Mouse (Mus musculus): ENCODE measurements around the gene Dolpp1. TPM values are rescaled to one million over a fixed set of nuclear protein-coding genes. Genes with fewer than 3 reads are reported as not detected.

The Dolpp1 gene
- polyA plus RNA-seq, 1 experiment from 2014 or later = 23.5 TPM

DNA sequence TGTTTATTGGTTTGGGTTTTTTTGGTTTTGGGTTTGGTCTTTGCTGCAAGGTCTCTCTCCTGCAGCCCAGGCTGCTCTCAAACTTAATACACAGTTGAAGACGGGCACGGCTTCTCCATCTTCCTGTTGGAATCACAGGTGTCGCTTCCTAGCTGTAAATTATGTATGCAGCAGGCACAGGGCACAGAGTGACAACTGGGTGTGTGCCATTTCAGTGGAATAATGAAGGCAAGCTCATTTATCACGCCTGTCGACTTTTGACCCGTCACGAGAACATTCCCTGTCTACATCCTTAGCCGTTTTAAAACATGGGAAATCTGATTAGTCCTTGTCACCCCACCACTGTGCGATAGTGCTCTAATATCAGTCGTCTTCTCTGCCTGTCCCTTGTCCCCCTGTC lies 31.4 kb upstream of the Dolpp1 start:
- 75% methylated on average over 10 of the region's 10 CpGs for WGBS (ENCODE audit: insufficient replicate concordance)
- no peaks in the 10 kb centered on the region for H3K36me3 ChIP-seq
- no peak overlapping the region for H3K27ac ChIP-seq
- H3K4me1 ChIP-seq = peaks cover 57% of the 10 kb centered on the region
- H3K9ac ChIP-seq = no peak overlapping the region
- H3K4me2 ChIP-seq = no peak overlapping the region
- no peaks in the 10 kb centered on the region for H3K27me3 ChIP-seq (replicated peaks)
- H3K9me3 ChIP-seq (replicated peaks) = 0 out of 2 replicates have a peak, but pooled peaks cover 4% of the 10 kb centered on the region
- H3K4me3 ChIP-seq = no peak overlapping the region
- ATAC-seq = no peak

DNA sequence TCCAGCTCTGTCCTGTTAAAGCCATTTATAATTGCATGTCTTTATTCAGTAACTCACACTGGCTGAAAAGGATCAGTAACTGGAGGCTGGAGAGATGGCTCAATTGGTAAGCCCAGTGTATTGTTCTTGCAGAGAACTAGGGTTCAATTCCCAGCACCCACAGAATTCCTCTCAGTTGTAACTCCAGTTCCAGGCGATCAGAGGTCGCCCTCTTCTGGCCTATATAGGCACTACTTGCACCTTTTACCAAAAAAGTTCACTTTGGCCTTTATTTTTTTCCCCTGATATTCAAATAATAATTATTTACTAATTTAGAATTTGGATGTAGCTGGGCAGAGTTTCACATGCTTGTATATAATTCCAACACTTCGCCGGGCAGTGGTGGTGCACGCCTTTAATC lies 29.2 kb upstream of the Dolpp1 start:
- WGBS (ENCODE audit: insufficient replicate concordance) = 67% methylated on average over 5 of the region's 5 CpGs
- no peaks in the 10 kb centered on the region for H3K27me3 ChIP-seq (replicated peaks)

DNA sequence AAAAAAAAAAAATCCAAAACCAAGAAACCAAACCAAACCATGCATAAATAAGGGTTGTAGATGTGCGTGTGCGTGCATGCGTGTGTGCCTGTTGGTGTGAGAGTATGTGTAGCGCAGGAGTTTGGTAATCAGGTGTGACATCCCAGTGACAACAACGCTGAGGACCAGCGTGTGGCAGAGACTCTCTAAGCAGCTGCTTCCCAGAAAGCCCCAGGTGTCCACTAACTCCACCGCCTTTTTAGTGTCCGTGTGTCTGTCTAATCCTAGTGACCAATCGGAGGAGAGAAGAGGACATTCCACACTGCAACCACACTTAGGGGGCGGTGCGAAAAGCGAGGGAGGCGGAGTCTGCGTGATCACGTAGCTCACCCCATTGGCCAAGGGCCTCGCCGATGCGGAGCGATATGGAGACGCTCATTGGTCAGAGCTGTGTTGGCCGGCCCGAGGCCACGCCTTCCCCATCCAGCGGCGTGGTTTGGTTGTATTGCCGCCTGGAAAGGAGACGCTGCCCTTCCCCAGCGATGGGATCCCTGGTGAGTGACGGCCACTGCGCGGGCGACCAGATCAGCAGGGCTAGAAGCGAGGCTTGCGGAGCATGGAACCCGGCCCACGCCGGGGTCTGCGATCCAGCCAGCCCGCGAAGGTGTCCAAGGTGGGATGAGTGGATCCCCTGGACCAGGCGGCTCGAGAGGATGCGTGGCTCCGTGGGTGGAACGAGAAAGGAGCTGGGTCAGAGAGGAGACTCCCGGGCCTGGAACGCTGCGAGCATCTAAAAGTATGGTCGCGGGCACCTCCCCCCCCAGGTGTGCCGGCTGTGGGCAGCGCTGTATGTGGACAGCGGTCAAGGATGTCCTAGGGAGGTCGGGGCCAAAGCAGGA lies 28.0 kb upstream of the Dolpp1 start, which contains the start of gene Miga2:
TSS of gene Miga2 (plus strand) at position 461 of the 878 bp plus-strand sequence.
- ATAC-seq = peak; percentile 97
- H3K27me3 ChIP-seq (replicated peaks) = no peaks in the 10 kb centered on the region
- peak within 1 kb of the TSS; percentile 91 for H3K9ac ChIP-seq
- peak within 1 kb of the TSS; percentile 92 for H3K4me3 ChIP-seq
- H3K9me3 ChIP-seq (replicated peaks) = 0 out of 2 replicates have a peak, but pooled peaks cover 4% of the 10 kb centered on the region
- peak within 1 kb of the TSS; percentile 75 for H3K27ac ChIP-seq
- WGBS (ENCODE audit: insufficient replicate concordance) = under 1% methylated on average over 54 of the region's 54 CpGs
- H3K4me2 ChIP-seq = peak within 1 kb of the TSS; percentile 94
- peaks cover 35% of the 10 kb centered on the region for H3K4me1 ChIP-seq
- H3K36me3 ChIP-seq = peaks cover 30% of the 10 kb centered on the region

More for the DNA sequence above, 29.2 kb upstream of the Dolpp1 start:
- H3K4me3 ChIP-seq = no peak overlapping the region
- peaks cover 19% of the 10 kb centered on the region for H3K36me3 ChIP-seq
- H3K4me2 ChIP-seq = no peak overlapping the region
- H3K9ac ChIP-seq = 0 out of 2 replicates have a peak overlapping the region, but pooled peaks have one; percentile 50
- peaks cover 45% of the 10 kb centered on the region for H3K4me1 ChIP-seq
- H3K9me3 ChIP-seq (replicated peaks) = 0 out of 2 replicates have a peak, but pooled peaks cover 4% of the 10 kb centered on the region
- no peak overlapping the region for H3K27ac ChIP-seq
- no peak for ATAC-seq

DNA sequence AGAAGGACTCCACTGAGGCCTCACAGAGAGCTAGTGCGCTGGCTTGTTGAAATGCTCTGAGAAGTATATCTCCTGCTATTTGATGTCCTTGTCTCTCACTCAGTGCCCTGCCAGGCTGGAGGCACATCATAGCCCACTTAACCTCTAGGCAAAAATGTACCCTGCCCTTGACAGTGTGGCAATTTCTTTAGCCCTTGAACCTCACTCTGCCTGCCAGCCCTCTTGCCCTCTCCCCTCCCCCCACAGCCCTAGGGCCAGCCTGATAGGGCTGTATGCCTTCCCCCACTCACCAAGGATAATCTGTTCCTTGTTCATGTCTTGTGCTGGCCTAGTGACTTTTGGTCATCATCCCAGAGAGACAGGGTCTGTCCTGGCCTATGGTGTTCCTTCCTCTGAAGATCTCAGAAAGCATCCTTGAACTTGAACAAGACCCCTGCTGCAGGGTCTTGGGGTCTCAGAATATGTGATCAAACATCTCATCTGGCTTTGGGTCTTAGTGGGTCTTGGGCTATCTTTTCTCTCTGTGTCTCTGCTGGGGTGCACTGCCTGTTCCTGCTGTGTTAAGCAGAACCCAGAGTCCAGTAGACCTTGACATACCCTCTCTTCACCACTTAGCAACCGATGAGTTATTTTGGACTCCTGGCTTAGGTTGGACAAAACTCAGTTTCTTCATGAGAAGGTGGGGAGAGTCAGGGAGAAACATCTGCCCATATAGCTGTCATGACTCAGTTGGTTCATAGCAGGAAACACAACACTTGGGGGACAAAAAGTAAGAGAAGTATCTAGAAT lies 26.6 kb upstream of the Dolpp1 start:
- Histone ChIP-seq H3K36me3 (peaks cover 45% of the 10 kb centered on the region), H3K4me1 (peaks cover 27% of the 10 kb centered on the region), H3K27ac (0 out of 2 replicates have a peak overlapping the region, but pooled peaks have one; percentile 75), H3K9me3 (replicated peaks) (0 out of 2 replicates have a peak, but pooled peaks cover 4% of the 10 kb centered on the region), H3K4me3 (peak overlapping the region; percentile 92), H3K4me2 (peak overlapping the region; percentile 94), H3K9ac (peak overlapping the region; percentile 91), H3K27me3 (replicated peaks) (no peaks in the 10 kb centered on the region)
- no peak for ATAC-seq
- 84% methylated on average over 2 of the region's 2 CpGs for WGBS (ENCODE audit: insufficient replicate concordance)

DNA sequence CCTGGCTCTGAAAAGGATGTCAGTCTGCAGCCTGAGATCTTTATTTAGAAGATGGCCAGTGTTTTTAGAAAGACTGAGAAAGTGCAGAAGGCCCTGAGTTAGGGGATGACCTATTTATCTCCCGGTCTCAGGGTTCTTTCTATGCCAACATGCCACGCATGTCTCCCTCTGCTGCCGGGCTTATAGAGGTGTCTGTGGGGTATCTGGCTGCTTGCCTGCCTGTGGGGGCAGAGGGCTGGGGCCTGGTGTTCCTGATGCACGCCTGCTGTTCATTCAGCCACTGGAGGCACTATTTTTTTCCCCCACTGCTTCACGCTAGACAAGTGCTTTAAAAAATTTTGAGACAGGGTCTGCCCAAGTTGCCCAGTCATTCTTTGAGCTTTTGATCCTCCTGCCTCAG lies 25.9 kb upstream of the Dolpp1 start:
- 71% methylated on average over 5 of the region's 5 CpGs for WGBS (ENCODE audit: insufficient replicate concordance)
- Histone ChIP-seq H3K9ac (no peak overlapping the region), H3K27me3 (replicated peaks) (no peaks in the 10 kb centered on the region), H3K36me3 (peaks cover 52% of the 10 kb centered on the region), H3K4me3 (no peak overlapping the region), H3K4me2 (no peak overlapping the region), H3K9me3 (replicated peaks) (0 out of 2 replicates have a peak, but pooled peaks cover 4% of the 10 kb centered on the region), H3K27ac (no peak overlapping the region), H3K4me1 (peaks cover 27% of the 10 kb centered on the region)
- no peak for ATAC-seq

DNA sequence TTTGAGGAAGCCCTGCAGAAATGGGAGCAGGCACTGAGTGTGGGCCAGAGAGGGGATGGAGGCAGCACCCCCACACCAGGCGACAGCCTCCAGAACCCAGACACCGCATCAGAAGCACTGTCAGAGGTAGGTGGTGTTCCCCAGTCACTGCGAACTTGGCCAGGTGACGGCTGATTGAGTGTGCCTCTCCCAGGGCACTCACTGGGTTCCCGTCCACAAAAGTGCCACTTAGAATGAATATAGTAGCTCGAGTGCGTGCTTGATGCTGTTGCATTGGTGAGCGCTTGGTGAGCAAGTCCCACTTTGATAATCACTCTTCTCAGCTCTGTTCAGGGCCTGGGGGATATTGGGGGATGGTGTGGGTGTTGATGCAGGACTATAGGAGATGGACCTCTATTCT lies 20.5 kb upstream of the Dolpp1 start:
- Histone ChIP-seq H3K27me3 (replicated peaks) (no peaks in the 10 kb centered on the region), H3K9ac (no peak overlapping the region), H3K27ac (no peak overlapping the region), H3K36me3 (peaks cover 92% of the 10 kb centered on the region), H3K4me3 (no peak overlapping the region), H3K4me2 (no peak overlapping the region), H3K9me3 (replicated peaks) (no peaks in the 10 kb centered on the region), H3K4me1 (peaks cover 8% of the 10 kb centered on the region; the same call in 1 of the 2 replicates)
- ATAC-seq = no peak
- WGBS (ENCODE audit: insufficient replicate concordance) = 91% methylated on average over 8 of the region's 8 CpGs

DNA sequence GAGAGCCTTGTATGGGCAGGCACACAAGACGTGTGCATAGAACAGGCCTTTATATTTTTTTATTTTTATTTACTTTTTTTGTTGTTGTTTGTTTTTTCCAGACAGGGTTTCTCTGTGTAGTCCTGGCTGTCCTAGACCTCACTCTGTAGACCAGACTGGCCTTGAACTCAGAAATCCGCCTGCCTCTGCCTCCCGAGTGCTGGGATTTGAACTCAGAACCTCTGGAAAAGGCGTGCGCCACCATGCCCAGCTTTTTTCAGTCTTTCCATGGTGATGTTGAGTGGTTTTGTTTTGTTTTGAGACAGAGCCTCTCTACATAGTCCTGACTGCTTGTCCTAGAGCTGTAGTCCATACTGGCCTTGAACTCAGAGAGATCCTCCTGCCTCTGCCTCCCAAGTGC lies 19.3 kb upstream of the Dolpp1 start:
- no peak overlapping the region for H3K27ac ChIP-seq
- no peak overlapping the region for H3K9ac ChIP-seq
- H3K4me1 ChIP-seq = peaks cover 10% of the 10 kb centered on the region; the same call in 1 of the 2 replicates
- ATAC-seq = no peak
- no peak overlapping the region for H3K4me2 ChIP-seq
- H3K4me3 ChIP-seq = no peak overlapping the region
- H3K9me3 ChIP-seq (replicated peaks) = no peaks in the 10 kb centered on the region
- no peaks in the 10 kb centered on the region for H3K27me3 ChIP-seq (replicated peaks)
- H3K36me3 ChIP-seq = peaks cover 94% of the 10 kb centered on the region
- 90% methylated on average over 5 of the region's 5 CpGs for WGBS (ENCODE audit: insufficient replicate concordance)

DNA sequence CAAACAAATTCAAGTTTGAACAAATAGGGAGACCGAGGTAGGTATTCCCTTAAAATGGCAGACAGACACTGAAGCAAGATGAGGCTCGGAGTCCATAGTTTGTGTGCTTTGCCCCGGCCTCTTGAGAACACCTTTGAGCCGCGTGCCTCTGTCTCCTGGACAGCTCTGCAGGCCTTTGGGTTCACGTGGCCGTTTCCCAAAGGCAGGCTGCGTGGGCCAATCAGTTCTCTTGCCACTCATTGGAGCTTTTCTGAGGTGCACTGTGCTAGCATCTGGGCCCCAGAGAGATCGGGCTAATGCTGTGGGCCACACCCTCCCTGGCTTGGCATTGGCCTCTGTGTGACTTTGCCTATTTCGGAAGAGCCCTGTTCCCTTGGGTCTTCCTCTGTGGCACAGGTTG lies 16.2 kb upstream of the Dolpp1 start:
- no peaks in the 10 kb centered on the region for H3K27me3 ChIP-seq (replicated peaks)
- H3K4me2 ChIP-seq = no peak overlapping the region
- no peak overlapping the region for H3K27ac ChIP-seq
- 83% methylated on average over 10 of the region's 10 CpGs for WGBS (ENCODE audit: insufficient replicate concordance)
- H3K9me3 ChIP-seq (replicated peaks) = no peaks in the 10 kb centered on the region
- peaks cover 91% of the 10 kb centered on the region for H3K36me3 ChIP-seq
- no peak overlapping the region for H3K9ac ChIP-seq
- no peak for ATAC-seq
- H3K4me3 ChIP-seq = no peak overlapping the region
- H3K4me1 ChIP-seq = peaks cover 39% of the 10 kb centered on the region

DNA sequence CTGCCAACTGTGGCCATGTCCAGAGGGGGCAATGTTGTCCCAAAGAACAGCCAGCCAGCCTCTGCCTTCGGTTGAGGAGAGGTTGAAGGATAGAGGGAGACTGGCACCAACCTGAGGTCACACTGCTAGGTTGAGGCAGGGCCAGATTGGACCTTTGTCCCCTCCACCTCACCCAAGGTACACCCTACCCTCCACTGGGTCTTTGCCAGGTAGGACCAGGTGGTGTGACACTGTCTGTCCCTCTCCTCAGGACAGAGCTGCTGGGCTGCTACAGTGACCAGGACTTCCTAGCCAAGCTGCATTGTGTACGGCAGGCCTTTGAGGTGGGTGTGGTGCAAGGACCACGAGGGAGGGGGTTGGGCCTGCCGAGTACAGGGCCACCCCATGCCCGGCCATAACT lies 14.3 kb upstream of the Dolpp1 start:
- Histone ChIP-seq H3K4me2 (no peak overlapping the region), H3K36me3 (peaks cover 91% of the 10 kb centered on the region), H3K4me3 (no peak overlapping the region), H3K4me1 (peaks cover 58% of the 10 kb centered on the region), H3K9ac (no peak overlapping the region), H3K27ac (no peak overlapping the region), H3K27me3 (replicated peaks) (no peaks in the 10 kb centered on the region), H3K9me3 (replicated peaks) (no peaks in the 10 kb centered on the region)
- ATAC-seq = no peak
- 71% methylated on average over 5 of the region's 5 CpGs for WGBS (ENCODE audit: insufficient replicate concordance)

DNA sequence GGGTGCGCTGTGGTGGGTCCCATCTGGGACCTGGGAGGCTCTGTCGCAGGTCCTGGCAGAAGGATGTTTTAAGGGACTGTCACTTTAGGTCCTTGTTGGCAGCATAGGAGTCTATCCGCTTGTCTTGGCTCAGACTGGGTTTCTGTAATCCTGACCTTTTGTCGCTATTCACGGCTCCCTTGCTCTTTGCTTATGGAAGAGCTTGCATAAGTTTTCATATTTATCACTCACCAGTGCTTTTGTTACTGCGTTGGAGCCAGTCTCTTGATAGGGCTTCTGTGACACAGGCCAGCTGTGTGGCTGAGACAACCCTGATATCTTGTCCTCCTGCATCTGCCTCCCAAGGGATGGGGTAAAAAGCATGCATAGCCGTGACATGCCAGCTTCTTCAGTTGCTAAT lies 12.7 kb upstream of the Dolpp1 start:
- H3K4me1 ChIP-seq = peaks cover 69% of the 10 kb centered on the region
- H3K36me3 ChIP-seq = peaks cover 92% of the 10 kb centered on the region
- no peak overlapping the region for H3K4me3 ChIP-seq
- H3K27me3 ChIP-seq (replicated peaks) = no peaks in the 10 kb centered on the region
- peak overlapping the region; percentile 75 for H3K27ac ChIP-seq
- peak overlapping the region; percentile 2; the same call in 1 of the 2 replicates for H3K9ac ChIP-seq
- WGBS (ENCODE audit: insufficient replicate concordance) = 67% methylated on average over 7 of the region's 7 CpGs
- H3K4me2 ChIP-seq = peak overlapping the region; percentile 54; the same call in 1 of the 2 replicates
- peak; percentile 53; the same call in 1 of the 2 replicates for ATAC-seq
- H3K9me3 ChIP-seq (replicated peaks) = no peaks in the 10 kb centered on the region

DNA sequence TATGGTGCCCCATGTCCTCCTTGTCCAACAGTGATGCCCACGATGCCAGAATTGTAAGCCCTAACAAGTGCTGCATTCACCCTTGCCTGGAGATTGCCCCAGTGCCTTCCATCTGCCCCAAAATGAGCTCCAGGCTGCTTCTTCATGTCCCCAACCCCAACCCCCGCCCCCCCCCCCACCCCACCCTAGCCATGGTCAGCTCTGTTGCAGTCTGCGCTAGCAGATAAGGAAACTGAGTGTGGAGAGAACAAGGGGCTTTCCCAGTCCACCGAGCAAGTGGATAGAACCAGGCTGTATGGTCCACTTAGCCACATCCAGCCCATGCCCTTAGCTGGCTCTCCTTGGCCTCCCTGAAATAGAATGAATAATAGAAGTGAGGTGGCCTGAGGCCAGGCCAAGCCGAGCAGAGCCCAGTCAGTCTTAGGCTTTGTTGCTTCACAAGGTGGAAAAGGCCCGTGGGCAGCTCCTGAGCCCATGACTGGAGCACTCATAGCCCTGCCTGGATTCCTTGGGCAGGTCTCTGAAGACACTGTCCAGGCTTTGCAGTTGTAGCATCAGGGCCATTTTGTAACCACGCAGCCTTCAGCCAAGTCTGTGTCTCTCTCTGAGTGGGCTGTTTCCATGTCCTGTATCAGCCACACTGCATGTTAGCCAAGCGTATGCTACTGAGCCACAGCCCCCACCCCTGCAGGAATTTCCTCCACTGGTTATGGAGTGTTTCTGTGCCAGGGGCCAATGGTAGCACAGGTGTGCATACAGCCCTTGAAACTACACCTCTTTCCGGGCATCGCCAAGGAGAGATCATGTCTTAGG lies 11.3 kb upstream of the Dolpp1 start:
- peak overlapping the region; percentile 66 for H3K9ac ChIP-seq
- peaks cover 70% of the 10 kb centered on the region for H3K4me1 ChIP-seq
- no peaks in the 10 kb centered on the region for H3K9me3 ChIP-seq (replicated peaks)
- H3K4me2 ChIP-seq = peak overlapping the region; percentile 54
- peak; percentile 53; the same call in 1 of the 2 replicates for ATAC-seq
- H3K36me3 ChIP-seq = peaks cover 98% of the 10 kb centered on the region
- no peaks in the 10 kb centered on the region for H3K27me3 ChIP-seq (replicated peaks)
- H3K4me3 ChIP-seq = no peak overlapping the region
- peak overlapping the region; percentile 78 for H3K27ac ChIP-seq
- 61% methylated on average over 10 of the region's 10 CpGs for WGBS (ENCODE audit: insufficient replicate concordance)
